Mouse (Mus musculus) cerebellum, adult 2 months (tissue): ENCODE measurements around the gene Actrt2.

Experiments used
- CTCF ChIP-seq: fragments of 200-500 bp; IDR thresholded peaks from 2 replicates; pipeline ENCODE4 v1.5.1; 2011; ENCODE audit warnings: low read depth, mild to moderate bottlenecking, control low read depth, low read length, moderate library complexity, borderline replicate concordance; ENCODE audit not compliant: insufficient read depth
- POLR2A ChIP-seq: fragments of 200-500 bp; IDR thresholded peaks from 2 replicates; pipeline ENCODE4 v1.6.1; 2011; ENCODE audit warnings: low read length, control low read depth, borderline replicate concordance; ENCODE audit not compliant: insufficient read depth

- TF ChIP-seq CTCF (no peak), POLR2A (no peak)
Observed at GRCm38 (mm10) chr4:154694361-154694760, 26.7 kb upstream of the Actrt2 start.
